Mouse (Mus musculus) cerebellum, adult 2 months (tissue): Measurements from ENCODE around the gene Rnaset2b.
"Not testable (repeated sequence)": the region's sequence is repeated elsewhere in the genome, so short reads cannot be mapped to it uniquely, and the experiment has no call there.

ENCODE experiments used
- CTCF ChIP-seq: fragments of 200-500 bp; IDR thresholded peaks from 2 replicates; pipeline ENCODE4 v1.5.1; 2011; ENCODE audit warnings: low read depth, mild to moderate bottlenecking, control low read depth, low read length, moderate library complexity, borderline replicate concordance; ENCODE audit not compliant: insufficient read depth
- POLR2A ChIP-seq: fragments of 200-500 bp; IDR thresholded peaks from 2 replicates; pipeline ENCODE4 v1.6.1; 2011; ENCODE audit warnings: low read length, control low read depth, borderline replicate concordance; ENCODE audit not compliant: insufficient read depth

GRCm38 (mm10) chr17:6967673-6968072, 2.8 kb upstream of the Rnaset2b start:
- TF ChIP-seq CTCF, POLR2A: not testable (repeated sequence)
